Mouse (Mus musculus): Measurements from ENCODE around the gene Gpr152. TPM values are rescaled to one million over a fixed set of nuclear protein-coding genes. Genes with fewer than 3 reads are reported as not detected.

Gpr152 gene
- polyA plus RNA-seq, 1 experiment: not detected

DNA sequence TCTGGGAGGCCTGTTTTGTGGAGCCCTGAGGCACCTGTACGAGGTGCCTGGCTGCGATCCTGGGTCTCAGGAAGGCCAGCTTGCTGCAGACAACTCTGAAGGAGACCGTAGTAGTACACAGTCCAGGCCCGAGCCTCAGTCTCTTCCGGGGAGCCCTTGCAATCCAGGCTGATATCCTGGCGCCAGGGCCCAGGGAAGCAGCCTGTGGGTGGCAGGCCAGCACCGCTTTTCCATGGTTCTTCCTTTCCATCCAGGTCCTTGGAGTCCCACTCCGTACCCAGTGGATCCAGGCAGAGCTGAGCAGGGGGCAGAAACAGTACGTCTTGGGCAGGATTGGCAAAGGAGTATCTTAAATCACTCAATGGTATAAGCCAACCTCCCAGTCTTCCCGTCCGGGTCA, 33.3 kb downstream of the Gpr152 start:
- no peaks in the 10 kb centered on the region for H3K27me3 ChIP-seq (ENCODE audit: control insufficient read depth, insufficient read depth, insufficient read length)
- H3K36me3 ChIP-seq (ENCODE audit: control insufficient read depth, insufficient read depth): no peaks in the 10 kb centered on the region
- no peaks in the 10 kb centered on the region for H3K79me2 ChIP-seq (ENCODE audit: control insufficient read depth, insufficient read depth)
- H3K79me3 ChIP-seq (ENCODE audit: low read depth): no peaks in the 10 kb centered on the region
- TF ChIP-seq MAX (IDR thresholded peaks at IDR 0.05) (no peak), MYOD1 (IDR thresholded peaks at IDR 0.05; ENCODE audit: control insufficient read depth, insufficient read length, low read depth) (no peak), MYOG (IDR thresholded peaks at IDR 0.05; ENCODE audit: control insufficient read depth, extremely low read depth, insufficient read length) (no peak), CTCF (IDR thresholded peaks at IDR 0.05; ENCODE audit: control insufficient read depth, insufficient read depth, insufficient read length) (no peak), FOSL1 (IDR thresholded peaks at IDR 0.05; ENCODE audit: insufficient read depth, low read length, poor library complexity, severe bottlenecking) (no peak), CEBPB (IDR thresholded peaks at IDR 0.05; ENCODE audit: low read depth) (no peak), USF1 (IDR thresholded peaks at IDR 0.05; ENCODE audit: low read depth) (no peak)
- H3ac ChIP-seq (ENCODE audit: control insufficient read depth, insufficient read length, low read depth): no peak overlapping the region
- H3K4me3 ChIP-seq (ENCODE audit: insufficient read depth, poor library complexity, severe bottlenecking): no peak overlapping the region

DNA sequence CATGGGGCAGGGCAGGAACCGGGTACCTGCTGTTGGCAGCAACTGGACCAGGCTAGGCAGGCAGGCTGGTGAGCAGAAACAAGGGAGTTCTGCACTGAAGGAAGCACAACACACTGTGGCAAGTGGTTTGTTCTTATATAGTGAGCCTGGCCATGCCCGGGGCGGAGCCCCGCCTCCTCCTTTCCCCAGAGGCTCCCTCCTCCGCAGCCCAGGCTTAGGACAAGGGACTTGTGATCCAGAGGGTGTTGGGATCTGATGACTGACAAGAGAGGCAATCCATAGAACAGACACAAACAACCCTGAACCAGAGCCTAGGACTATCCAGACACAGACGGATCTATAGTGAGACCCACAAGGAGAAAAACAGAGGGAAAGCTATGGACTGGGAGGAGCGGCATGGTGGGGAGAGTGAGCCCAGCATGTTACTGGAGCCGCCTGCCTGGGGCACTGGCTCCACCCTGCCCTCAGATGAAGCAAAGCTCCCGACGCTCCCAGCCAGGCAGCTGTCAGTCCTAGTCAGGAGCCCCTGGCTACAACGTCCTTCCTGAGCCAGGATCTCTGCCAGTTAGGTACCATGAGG, 35.9 kb downstream of the Gpr152 start, which contains the start of gene Carns1:
Gene Carns1, minus strand, starts transcription at position 112 of the 580 bp plus-strand sequence.
- Histone ChIP-seq H3K27me3 (ENCODE audit: control insufficient read depth, insufficient read depth, insufficient read length) (no peaks in the 10 kb centered on the region), H3K36me3 (ENCODE audit: control insufficient read depth, insufficient read depth) (no peaks in the 10 kb centered on the region), H3K4me3 (ENCODE audit: insufficient read depth, poor library complexity, severe bottlenecking) (no peak within 1 kb of the TSS), H3K79me2 (ENCODE audit: control insufficient read depth, insufficient read depth) (no peaks in the 10 kb centered on the region), H3ac (ENCODE audit: control insufficient read depth, insufficient read length, low read depth) (peak within 1 kb of the TSS; percentile 53), H3K79me3 (ENCODE audit: low read depth) (no peaks in the 10 kb centered on the region)
- no peak for TF ChIP-seq CTCF (IDR thresholded peaks at IDR 0.05; ENCODE audit: control insufficient read depth, insufficient read depth, insufficient read length)
- TF ChIP-seq FOSL1 (IDR thresholded peaks at IDR 0.05; ENCODE audit: insufficient read depth, low read length, poor library complexity, severe bottlenecking): no peak
- TF ChIP-seq USF1 (IDR thresholded peaks at IDR 0.05; ENCODE audit: low read depth): no peak
- TF ChIP-seq CEBPB (IDR thresholded peaks at IDR 0.05; ENCODE audit: low read depth): no peak
- no peak for TF ChIP-seq MAX (IDR thresholded peaks at IDR 0.05)
- no peak for TF ChIP-seq MYOD1 (IDR thresholded peaks at IDR 0.05; ENCODE audit: control insufficient read depth, insufficient read length, low read depth)
- TF ChIP-seq MYOG (IDR thresholded peaks at IDR 0.05; ENCODE audit: control insufficient read depth, extremely low read depth, insufficient read length): no peak

DNA sequence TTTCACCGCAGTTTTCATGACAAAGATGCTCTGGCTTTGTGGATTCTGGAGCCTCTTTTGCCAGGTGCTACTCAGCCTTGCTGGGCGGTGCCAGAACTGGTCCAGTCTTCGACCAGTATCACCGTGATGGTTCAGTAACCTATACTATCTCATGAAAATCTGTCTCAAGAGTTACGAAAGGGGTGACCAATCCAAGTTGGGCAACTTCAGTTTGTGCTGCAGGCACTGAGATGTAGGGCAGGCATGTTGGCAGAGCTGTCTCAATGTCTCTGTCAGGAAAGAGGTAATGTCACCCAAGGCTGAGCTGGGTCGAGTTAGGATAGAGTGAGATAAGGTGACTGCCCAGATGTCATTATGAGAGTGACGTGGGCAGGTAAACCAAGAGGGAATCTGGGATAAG, 40.8 kb downstream of the Gpr152 start:
- Histone ChIP-seq H3ac (ENCODE audit: control insufficient read depth, insufficient read length, low read depth) (no peak overlapping the region), H3K36me3 (ENCODE audit: control insufficient read depth, insufficient read depth) (no peaks in the 10 kb centered on the region), H3K79me2 (ENCODE audit: control insufficient read depth, insufficient read depth) (no peaks in the 10 kb centered on the region), H3K27me3 (ENCODE audit: control insufficient read depth, insufficient read depth, insufficient read length) (no peaks in the 10 kb centered on the region), H3K4me3 (ENCODE audit: insufficient read depth, poor library complexity, severe bottlenecking) (no peak overlapping the region), H3K79me3 (ENCODE audit: low read depth) (no peaks in the 10 kb centered on the region)
- TF ChIP-seq FOSL1 (IDR thresholded peaks at IDR 0.05; ENCODE audit: insufficient read depth, low read length, poor library complexity, severe bottlenecking) (no peak), CTCF (IDR thresholded peaks at IDR 0.05; ENCODE audit: control insufficient read depth, insufficient read depth, insufficient read length) (no peak), CEBPB (IDR thresholded peaks at IDR 0.05; ENCODE audit: low read depth) (no peak), MYOD1 (IDR thresholded peaks at IDR 0.05; ENCODE audit: control insufficient read depth, insufficient read length, low read depth) (no peak), MYOG (IDR thresholded peaks at IDR 0.05; ENCODE audit: control insufficient read depth, extremely low read depth, insufficient read length) (no peak), USF1 (IDR thresholded peaks at IDR 0.05; ENCODE audit: low read depth) (no peak), MAX (IDR thresholded peaks at IDR 0.05) (no peak)

DNA sequence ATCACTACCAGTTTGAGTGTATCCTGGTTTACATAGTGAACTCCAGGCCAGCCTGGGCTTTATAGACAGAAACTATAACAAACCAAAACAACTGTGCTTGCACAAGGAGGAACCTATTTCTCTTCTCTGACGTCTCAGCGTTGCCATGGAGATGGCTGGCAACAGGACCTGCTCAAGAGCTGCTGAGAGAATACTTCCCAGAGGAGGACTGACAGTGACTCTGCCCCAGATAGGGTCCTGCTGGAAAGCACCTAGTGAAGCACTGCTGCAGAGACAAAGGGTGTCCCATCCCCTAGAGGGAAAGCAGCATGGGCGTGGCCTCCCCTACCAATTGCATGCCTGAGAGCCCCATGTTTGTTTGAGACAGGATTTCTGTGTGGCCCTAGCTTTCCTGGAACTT, 42.3 kb downstream of the Gpr152 start:
- Histone ChIP-seq H3K27me3 (ENCODE audit: control insufficient read depth, insufficient read depth, insufficient read length) (no peaks in the 10 kb centered on the region), H3K4me3 (ENCODE audit: insufficient read depth, poor library complexity, severe bottlenecking) (no peak overlapping the region), H3ac (ENCODE audit: control insufficient read depth, insufficient read length, low read depth) (no peak overlapping the region), H3K36me3 (ENCODE audit: control insufficient read depth, insufficient read depth) (no peaks in the 10 kb centered on the region), H3K79me3 (ENCODE audit: low read depth) (no peaks in the 10 kb centered on the region), H3K79me2 (ENCODE audit: control insufficient read depth, insufficient read depth) (no peaks in the 10 kb centered on the region)
- TF ChIP-seq CEBPB (IDR thresholded peaks at IDR 0.05; ENCODE audit: low read depth) (no peak), MYOG (IDR thresholded peaks at IDR 0.05; ENCODE audit: control insufficient read depth, extremely low read depth, insufficient read length) (no peak), MYOD1 (IDR thresholded peaks at IDR 0.05; ENCODE audit: control insufficient read depth, insufficient read length, low read depth) (no peak), FOSL1 (IDR thresholded peaks at IDR 0.05; ENCODE audit: insufficient read depth, low read length, poor library complexity, severe bottlenecking) (no peak)

DNA sequence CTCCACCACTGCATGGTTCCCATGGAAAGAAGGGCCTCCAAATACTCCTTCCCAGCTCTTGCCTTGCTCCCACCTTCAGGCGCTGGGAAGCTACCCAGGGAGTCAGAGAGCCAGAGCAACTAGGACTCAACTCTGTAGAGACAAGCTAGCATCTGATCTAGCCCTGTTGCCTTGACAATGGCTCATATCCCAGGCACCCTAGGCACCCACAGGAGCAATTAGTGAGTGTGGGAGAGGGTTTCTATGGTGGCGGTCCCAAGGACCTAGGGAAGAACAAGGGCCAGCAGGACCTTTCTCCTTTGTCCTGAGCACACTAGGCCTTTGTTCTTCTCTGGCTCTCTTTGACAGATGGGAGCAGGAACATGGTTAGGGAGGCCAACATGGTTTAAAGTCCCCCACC, 44.1 kb downstream of the Gpr152 start:
- no peaks in the 10 kb centered on the region for H3K27me3 ChIP-seq (ENCODE audit: control insufficient read depth, insufficient read depth, insufficient read length)
- no peak for TF ChIP-seq FOSL1 (IDR thresholded peaks at IDR 0.05; ENCODE audit: insufficient read depth, low read length, poor library complexity, severe bottlenecking)
- no peak for TF ChIP-seq MYOG (IDR thresholded peaks at IDR 0.05; ENCODE audit: control insufficient read depth, extremely low read depth, insufficient read length)
- no peak for TF ChIP-seq MYOD1 (IDR thresholded peaks at IDR 0.05; ENCODE audit: control insufficient read depth, insufficient read length, low read depth)
- TF ChIP-seq MAX (IDR thresholded peaks at IDR 0.05): no peak
- TF ChIP-seq USF1 (IDR thresholded peaks at IDR 0.05; ENCODE audit: low read depth): no peak
- no peak for TF ChIP-seq CTCF (IDR thresholded peaks at IDR 0.05; ENCODE audit: control insufficient read depth, insufficient read depth, insufficient read length)
- no peak for TF ChIP-seq CEBPB (IDR thresholded peaks at IDR 0.05; ENCODE audit: low read depth)

More for the DNA sequence above, 44.1 kb downstream of the Gpr152 start:
- no peak overlapping the region for H3K4me3 ChIP-seq (ENCODE audit: insufficient read depth, poor library complexity, severe bottlenecking)
- no peak overlapping the region for H3ac ChIP-seq (ENCODE audit: control insufficient read depth, insufficient read length, low read depth)
- H3K36me3 ChIP-seq (ENCODE audit: control insufficient read depth, insufficient read depth): no peaks in the 10 kb centered on the region
- no peaks in the 10 kb centered on the region for H3K79me3 ChIP-seq (ENCODE audit: low read depth)
- no peaks in the 10 kb centered on the region for H3K79me2 ChIP-seq (ENCODE audit: control insufficient read depth, insufficient read depth)

All from C2C12 (cell line).